Mouse (Mus musculus) splenic B cell, adult 2 months (primary cell): ENCODE measurements around the gene Txnrd3.
A peak's percentile ranks its signal among the peaks of the same experiment; 100 is the strongest.

Experiments
- DNase-seq: peaks from one replicate; pipeline ENCODE4 v3.0.0-alpha.2; 2011; ENCODE audit warnings: low read depth, low spot score
- H3K27me3 ChIP-seq: 2 replicates; pipeline ENCODE4 v1.6.1; 2012; ENCODE audit warnings: mild to moderate bottlenecking, low read length, moderate library complexity, mixed read lengths; ENCODE audit not compliant: control insufficient read depth, poor library complexity, insufficient read depth, severe bottlenecking
- H3K36me3 ChIP-seq: 2 replicates; pipeline ENCODE4 v1.6.1; 2012; ENCODE audit warnings: mild to moderate bottlenecking, low read length, moderate library complexity, mixed read lengths; ENCODE audit not compliant: control insufficient read depth, poor library complexity, insufficient read depth, severe bottlenecking

Txnrd3 gene

DNA sequence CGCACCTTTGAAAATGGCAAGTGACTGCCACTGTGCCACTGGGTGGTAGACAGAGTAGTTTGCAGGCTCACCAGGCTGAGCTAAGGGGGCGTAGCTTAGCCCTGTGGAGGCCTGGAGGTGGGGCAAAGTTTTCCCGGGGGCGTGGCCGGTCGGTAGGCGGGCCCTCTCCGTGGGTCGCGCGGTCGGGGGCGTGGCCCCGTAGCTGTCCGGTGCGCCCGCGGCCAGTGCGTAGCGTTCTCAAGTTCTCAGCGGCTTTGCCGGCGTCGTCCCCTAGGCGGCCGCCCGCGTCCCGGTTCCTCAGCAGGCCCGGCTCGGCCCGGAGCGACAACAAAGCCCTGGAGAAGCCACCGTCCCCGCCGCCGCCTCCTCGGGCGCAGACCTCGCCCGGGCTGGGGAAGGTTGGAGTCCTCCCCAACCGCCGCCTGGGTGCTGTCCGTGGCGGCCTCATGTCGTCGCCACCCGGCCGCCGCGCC is at the start of gene Txnrd3:
Gene Txnrd3, plus strand, starts transcription at position 191 of the 473 bp plus-strand sequence.
- H3K27me3 ChIP-seq = no peaks in the 10 kb centered on the region
- H3K36me3 ChIP-seq = no peaks in the 10 kb centered on the region
- peak; percentile 94 for DNase-seq

DNA sequence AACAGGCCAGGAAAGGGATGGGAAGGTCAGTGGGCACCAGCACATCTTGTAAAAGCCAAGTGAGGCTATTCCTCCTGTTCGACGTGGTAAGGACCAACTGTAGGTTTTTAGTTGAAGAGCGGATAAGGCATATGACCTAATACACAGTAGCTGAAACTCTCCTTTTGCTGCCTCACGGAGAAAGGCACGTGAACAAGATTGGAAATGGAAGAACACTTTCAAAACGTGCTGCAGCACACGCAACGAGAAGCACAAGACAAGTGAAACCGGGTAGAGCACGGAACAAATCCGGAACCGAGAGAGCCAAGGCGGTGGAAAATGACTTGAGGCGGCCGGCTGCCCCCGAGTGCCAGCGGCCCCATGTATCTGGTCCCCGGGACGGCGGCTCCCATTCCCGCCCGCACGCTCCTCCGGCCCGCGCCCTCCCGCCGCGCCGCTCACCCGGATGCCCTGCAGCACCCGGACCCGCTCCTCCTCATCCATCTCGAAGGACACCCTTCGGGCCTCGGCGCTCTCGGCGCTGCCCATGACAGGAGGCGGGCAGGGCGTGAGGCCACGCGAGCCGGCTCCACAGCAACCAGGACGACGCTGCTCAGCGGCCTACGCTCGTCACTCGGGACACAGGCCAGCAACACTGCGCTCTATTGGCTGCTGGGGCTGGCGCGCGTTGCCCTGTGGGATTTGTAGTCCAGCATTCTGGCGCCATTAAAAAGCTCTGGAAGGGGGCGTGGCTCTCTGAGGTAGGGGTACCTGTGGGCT is 48.6 kb upstream of the Txnrd3 start, which contains the start of gene Chchd6:
Gene Chchd6, minus strand, starts transcription at position 635 of the 759 bp plus-strand sequence.
- Histone ChIP-seq H3K36me3 (no peaks in the 10 kb centered on the region), H3K27me3 (no peaks in the 10 kb centered on the region)
- DNase-seq = peak; percentile 93

DNA sequence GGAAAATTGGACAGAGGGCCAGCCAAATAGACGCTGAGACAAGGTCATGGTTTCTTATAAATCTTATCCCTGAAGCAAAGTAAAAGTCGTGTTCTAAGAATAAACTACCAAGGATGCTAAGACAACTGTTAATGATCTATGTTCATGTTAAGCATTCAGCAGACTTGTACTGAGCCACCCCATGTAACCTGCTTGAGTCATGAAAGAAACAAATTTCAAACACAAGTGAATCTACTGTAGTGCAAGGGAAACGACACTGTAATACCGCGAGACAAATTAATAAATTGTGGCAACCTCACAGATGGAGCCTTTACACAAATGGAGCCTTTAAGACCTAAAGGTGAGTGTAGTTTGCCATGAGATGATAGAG is 48.0 kb upstream of the Txnrd3 start:
- H3K36me3 ChIP-seq = no peaks in the 10 kb centered on the region
- DNase-seq = no peak

DNA sequence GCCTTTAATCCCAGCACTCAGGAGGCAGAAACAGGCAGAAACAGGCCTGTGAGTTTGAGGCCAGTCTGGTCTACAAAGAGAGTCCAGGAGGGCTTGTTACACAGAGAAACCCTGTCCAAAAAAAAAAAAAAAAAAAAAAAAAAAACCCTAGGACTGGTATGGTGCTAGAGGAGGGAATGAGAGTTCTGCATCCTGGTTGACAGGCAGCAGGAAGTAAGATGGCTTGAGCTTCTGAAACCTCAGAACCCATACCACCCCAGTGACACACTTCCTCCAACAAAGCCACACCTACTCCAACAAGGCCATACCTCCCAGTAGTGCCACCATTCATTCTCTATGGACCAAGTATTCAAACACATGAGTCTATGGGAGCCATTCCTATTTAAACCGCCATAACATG is 47.3 kb upstream of the Txnrd3 start:
- H3K27me3 ChIP-seq = no peaks in the 10 kb centered on the region
- DNase-seq = peak; percentile 2
- H3K36me3 ChIP-seq = no peaks in the 10 kb centered on the region

More for the DNA sequence above, 48.0 kb upstream of the Txnrd3 start:
- H3K27me3 ChIP-seq = no peaks in the 10 kb centered on the region

DNA sequence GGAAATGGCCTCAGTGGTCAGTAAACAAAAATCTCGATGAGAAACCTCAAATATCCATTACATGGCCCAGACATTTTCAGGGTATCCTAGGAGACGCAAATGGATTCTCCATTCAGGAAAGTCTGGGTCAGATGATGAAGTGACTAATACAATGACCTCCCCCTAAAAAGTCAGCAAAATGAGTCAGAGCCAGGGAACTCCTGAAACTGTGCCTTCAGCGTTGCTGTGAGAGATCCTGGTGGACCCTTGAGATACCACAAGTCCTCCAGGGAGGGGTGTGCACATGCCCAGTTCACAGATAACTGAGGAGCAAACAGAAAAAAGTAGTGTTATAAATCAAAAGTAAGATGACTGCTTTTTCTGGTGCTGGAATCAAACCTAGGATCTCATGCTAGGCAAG is 37.7 kb upstream of the Txnrd3 start:
- Histone ChIP-seq H3K36me3 (no peaks in the 10 kb centered on the region), H3K27me3 (no peaks in the 10 kb centered on the region)
- DNase-seq = no peak

DNA sequence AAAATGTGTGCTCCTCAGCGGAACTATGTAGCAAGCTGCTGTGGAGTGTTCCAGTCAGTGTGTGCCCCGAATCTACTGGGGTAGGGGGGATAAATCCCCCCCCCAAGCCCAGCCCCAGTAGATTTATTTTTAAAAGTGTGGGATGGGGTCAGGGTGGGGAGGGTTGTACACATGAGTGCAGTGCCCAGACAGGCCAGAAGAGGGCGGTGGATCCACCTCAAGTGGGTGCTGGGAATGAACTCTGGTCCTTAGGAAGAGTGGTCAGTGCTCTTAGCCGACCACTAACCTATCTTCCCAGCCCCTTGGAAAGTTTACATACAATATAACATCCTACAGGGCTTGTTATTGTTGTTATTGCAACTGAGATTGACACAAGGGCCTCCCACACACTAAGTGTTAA is 35.8 kb upstream of the Txnrd3 start:
- H3K27me3 ChIP-seq = no peaks in the 10 kb centered on the region
- peak; percentile 51 for DNase-seq
- H3K36me3 ChIP-seq = no peaks in the 10 kb centered on the region

DNA sequence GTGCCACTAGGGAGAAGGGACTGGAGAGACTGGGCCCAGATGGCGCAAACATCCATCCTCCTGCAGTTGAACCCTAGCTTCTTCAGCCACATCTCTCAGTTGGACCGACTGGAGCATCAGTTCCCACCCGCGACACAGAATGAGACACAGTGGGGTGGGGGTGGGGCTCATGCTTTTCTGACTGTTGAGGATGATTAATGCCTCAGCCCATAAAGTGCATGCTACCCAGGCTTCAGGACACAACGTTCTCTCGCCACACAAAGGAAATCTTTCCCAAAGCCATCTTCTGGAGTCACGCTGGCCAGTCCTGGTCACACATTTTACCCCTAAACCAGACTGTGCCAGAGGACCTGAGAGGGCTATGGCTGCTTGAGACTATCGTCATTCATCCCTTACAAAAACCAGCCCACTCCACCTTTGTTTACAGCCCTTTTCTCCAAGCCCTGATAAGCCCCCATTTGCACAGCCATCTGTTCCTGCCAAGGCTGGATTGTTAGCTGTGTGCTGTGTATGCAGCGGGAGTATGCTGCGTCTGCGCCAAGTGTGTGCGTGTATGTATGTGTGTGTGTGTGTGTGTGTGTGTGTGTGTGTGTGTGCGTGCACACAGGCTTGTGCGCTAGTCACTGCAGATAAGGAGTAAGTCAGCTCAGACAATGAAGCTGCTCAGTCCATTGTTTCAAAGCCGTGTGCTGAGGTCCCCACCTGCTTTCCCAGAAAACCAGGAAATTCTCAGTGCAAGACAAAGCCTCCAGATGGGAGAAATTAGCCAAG is 30.3 kb upstream of the Txnrd3 start:
- Histone ChIP-seq H3K27me3 (no peaks in the 10 kb centered on the region), H3K36me3 (no peaks in the 10 kb centered on the region)

DNA sequence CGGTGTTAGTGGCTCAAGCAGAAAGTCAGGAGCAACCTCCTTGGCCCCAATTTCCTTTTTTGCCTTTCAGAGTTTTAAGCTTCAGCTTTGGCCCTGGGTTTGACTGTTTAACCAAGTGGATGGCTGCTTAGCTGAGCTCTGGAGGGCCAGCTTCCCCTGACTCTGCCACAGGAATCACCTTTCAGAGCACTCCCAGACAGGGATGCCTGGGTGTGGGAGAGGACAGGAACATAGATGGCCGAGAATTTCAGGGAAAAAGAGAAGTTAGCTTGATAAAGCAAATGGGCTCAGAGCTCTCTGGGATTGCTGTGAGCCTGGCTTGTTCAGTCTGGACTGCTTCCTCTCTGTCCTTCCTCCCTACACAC is 29.7 kb upstream of the Txnrd3 start:
- Histone ChIP-seq H3K27me3 (no peaks in the 10 kb centered on the region), H3K36me3 (no peaks in the 10 kb centered on the region)
- no peak for DNase-seq

More for the DNA sequence above, 30.3 kb upstream of the Txnrd3 start:
- no peak for DNase-seq

DNA sequence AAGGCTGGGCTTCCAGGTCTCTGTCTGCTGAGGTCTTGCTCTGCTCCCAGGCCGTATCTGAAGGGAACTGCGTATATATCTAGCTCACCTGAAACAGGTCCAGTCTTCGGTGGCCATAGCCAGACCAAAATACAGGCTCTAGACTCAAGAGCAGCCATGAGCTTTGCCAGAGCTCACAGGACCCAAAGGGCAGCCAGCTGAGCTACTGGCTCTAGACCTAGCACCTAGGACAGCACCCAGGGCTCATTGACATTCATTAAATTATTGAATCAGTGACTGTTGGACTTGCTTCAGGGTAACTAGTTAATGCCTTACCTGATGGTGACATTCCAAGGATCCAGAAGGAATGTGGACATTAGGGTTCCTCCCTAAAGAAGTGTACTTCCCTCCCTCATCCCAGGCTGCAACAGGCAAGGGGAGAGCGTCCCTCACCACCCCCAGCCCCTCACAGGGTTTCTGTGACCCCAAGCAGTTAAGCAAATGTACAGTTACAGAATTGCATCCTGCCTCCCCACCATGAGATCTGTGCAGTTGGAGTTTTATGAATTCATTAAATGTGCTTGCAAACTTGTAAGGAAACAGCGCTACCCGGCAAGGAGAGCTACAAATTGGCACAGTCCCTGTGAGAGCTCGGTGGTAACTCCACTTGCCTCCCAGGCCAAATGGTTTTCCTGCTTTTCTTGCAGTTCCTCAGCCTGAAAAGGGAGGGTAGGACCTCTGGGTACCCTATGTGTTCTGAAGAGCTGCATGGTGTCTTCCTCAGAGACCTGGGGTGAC is 29.0 kb upstream of the Txnrd3 start:
- DNase-seq = no peak
- no peaks in the 10 kb centered on the region for H3K36me3 ChIP-seq
- no peaks in the 10 kb centered on the region for H3K27me3 ChIP-seq

DNA sequence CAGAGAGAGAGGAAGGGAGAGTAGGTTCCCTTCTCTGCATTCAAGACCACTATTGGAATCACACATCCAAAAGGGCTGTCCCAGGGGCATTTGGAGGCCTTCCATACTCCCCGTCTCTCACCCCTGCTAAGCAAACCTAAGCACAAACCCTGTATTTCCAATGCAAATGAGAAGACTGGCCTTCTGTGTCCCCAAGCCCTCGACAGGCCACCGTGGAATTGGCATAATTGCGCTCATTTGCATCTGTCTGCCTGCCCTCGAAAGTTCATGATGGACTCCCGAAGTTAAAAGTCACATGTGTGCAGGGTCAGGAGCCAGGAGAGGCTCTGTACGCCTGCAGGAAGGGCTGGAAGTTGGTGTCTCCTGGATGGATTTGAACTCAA is 28.4 kb upstream of the Txnrd3 start:
- Histone ChIP-seq H3K36me3 (no peaks in the 10 kb centered on the region), H3K27me3 (no peaks in the 10 kb centered on the region)
- no peak for DNase-seq

DNA sequence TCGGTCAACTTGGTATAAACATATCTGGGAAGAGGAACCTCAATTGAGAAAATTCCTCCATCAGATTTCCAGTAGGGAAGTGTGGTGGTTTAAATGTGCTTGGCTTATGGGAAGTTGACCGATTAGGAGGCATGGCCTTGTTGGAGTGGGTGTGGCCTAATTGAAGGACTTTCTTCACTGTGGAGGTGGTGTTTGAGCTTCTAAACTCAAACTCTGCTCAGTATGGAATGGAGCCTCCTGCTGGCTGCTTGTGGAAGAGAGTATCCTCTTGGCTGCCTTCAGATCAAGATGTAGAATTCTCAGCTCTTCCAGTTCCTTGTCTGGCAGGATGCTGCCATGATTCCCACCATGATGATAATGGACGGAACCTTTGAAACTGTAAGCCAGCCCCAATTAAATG is 21.1 kb upstream of the Txnrd3 start:
- no peaks in the 10 kb centered on the region for H3K27me3 ChIP-seq
- H3K36me3 ChIP-seq = no peaks in the 10 kb centered on the region
- DNase-seq = peak; percentile 30

DNA sequence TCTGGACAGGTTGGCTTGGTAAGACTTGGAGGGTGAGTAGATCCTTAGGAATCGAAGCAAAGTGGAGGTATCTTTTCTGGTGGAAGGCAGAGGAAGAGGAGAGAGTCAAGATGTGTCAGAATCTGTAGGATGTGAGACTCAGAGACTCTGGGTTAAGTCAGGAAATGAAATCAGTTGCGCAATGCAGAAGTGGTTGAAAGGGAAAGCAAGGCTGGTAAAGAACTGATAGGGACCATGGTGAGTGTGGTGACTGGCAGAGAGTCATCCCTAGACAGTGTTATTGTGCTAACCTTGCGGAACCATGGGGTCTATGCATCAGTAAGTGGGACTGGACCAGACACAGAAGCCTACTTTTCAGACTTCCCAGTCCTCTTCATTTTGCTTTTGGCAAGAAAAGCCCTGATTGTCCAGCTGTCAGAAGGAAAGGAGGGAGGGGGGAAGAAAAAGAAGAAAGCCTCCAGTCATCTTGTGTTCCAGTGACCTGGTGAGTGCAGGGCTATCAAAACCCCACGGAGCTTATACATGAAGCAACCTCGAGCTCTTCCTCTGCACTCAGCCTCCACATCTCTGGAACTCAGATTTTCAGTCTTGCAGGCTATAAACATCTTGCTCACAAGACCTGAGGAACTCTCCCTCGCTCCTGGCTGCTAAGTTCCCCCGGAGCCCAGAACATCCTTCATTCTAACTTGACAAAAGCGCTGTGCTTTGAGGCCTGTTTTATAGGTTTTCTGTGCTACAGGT is 15.6 kb upstream of the Txnrd3 start:
- Histone ChIP-seq H3K27me3 (no peaks in the 10 kb centered on the region), H3K36me3 (no peaks in the 10 kb centered on the region)
- DNase-seq = no peak

DNA sequence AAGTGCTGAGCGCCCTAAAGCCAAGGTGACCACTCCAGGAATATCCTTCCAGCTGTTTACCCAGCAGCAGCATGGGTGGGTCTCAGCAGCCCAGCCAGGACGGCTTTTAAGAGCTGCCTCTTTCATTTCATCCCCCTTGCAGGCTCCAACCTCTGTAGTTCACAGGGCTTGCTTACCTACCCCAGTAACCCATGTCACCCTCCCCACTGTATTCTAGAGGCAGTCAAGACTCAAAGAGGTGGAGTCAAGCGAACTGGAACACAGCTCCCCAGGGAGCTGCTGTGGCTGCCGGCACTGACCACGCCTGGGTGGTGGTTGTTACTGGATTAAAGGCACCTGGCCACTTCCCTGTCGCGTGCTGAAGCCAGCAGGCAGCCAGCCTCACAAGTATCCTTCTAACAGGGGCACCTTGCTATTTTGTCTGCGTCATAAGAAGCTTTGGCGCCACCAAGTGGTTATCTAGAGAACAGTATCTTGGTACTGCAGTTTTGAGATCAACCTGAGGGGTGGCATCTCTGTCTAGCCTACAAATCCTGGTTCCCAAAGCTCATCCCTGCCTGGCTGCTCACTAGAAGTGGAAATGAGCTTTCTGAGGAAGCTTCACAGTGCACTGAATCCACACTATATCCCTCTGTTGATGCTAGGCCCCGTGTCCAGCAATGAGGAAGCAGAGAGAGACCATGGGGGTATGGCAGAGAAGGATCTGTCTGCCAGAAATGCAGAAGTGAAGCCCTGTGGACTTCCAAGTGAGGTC is 11.8 kb upstream of the Txnrd3 start:
- Histone ChIP-seq H3K27me3 (no peaks in the 10 kb centered on the region), H3K36me3 (no peaks in the 10 kb centered on the region)
- peak; percentile 89 for DNase-seq

DNA sequence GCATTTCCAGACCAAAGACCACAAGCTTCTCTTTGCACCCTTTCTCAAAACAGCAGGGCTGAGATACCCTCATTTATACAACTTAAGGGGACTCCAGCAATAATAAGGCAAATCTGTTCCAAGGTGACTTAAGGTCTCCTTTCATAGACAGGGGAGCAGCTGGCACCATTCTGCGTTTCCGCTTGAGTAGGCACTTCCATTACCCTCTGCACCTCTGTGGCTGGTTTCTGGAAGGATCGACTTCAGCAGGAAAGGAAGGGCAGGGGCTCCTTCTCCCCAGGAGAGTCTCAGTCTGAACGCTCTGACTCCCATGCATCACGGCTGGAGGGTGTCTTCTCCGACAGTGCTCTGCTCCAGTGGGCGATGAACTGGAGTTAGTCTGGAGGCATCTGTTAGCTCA is 10.7 kb upstream of the Txnrd3 start:
- Histone ChIP-seq H3K27me3 (no peaks in the 10 kb centered on the region), H3K36me3 (no peaks in the 10 kb centered on the region)
- no peak for DNase-seq
